Mouse (Mus musculus): ENCODE measurements around the gene Pdxk.

GRCm38 (mm10) chr10:78467761-78468310, 3.1 kb upstream of the Pdxk start:
- TF ChIP-seq CTCF (IDR thresholded peaks at IDR 0.05; ENCODE audit: low read depth) = no peak
- no peak for TF ChIP-seq EP300 (optimal IDR thresholded peaks at IDR 0.05)
